Mouse (Mus musculus) retina, adult 2 months (tissue): ENCODE results near the gene Gm9803.
"Not testable (repeated sequence)": the region's sequence is repeated elsewhere in the genome, so short reads cannot be mapped to it uniquely, and the experiment has no call there.

Experiments
- DNase-seq: peaks from one replicate; pipeline ENCODE4 v3.0.0-alpha.2; 2012; ENCODE audit warnings: low read depth, low spot score

Gm9803 gene

GRCm38 (mm10) chr10:43523931-43524330 is at the start of gene Gm9803:
TSS of gene Gm9803 (plus strand) at chr10:43524084.
- DNase-seq, result not testable (repeated sequence)

GRCm38 (mm10) chr10:43475376-43475775 is 48.5 kb upstream of the Gm9803 start:
- DNase-seq, result no peak

GRCm38 (mm10) chr10:43477459-43477858 is 46.4 kb upstream of the Gm9803 start:
- no peak for DNase-seq

GRCm38 (mm10) chr10:43477865-43478681 is 45.8 kb upstream of the Gm9803 start:
- DNase-seq, result no peak

GRCm38 (mm10) chr10:43478751-43479435 is 45.0 kb upstream of the Gm9803 start, which contains the start of gene Bend3:
TSS of gene Bend3 (plus strand) at chr10:43478831.
- DNase-seq, result no peak

- DNase-seq, result peak; percentile 56
Measured at GRCm38 (mm10) chr10:43479436-43480157, 44.3 kb upstream of the Gm9803 start.

GRCm38 (mm10) chr10:43480227-43480849 is 43.5 kb upstream of the Gm9803 start:
- DNase-seq, result no peak

GRCm38 (mm10) chr10:43481179-43481578 is 42.7 kb upstream of the Gm9803 start:
- no peak for DNase-seq

- no peak for DNase-seq
Measured at GRCm38 (mm10) chr10:43482021-43482420, 41.9 kb upstream of the Gm9803 start.

GRCm38 (mm10) chr10:43483426-43483995 is 40.4 kb upstream of the Gm9803 start:
- no peak for DNase-seq

- DNase-seq, result no peak
Measured at GRCm38 (mm10) chr10:43485751-43486268, 38.1 kb upstream of the Gm9803 start.

GRCm38 (mm10) chr10:43487441-43488010 is 36.4 kb upstream of the Gm9803 start:
- no peak for DNase-seq

- DNase-seq, result no peak
Measured at GRCm38 (mm10) chr10:43488258-43488657, 35.6 kb upstream of the Gm9803 start.

- DNase-seq, result no peak
Measured at GRCm38 (mm10) chr10:43489139-43489538, 34.7 kb upstream of the Gm9803 start.

- DNase-seq, result no peak
Measured at GRCm38 (mm10) chr10:43489550-43489949, 34.3 kb upstream of the Gm9803 start.

- DNase-seq, result no peak
Measured at GRCm38 (mm10) chr10:43490034-43490433, 33.9 kb upstream of the Gm9803 start.

GRCm38 (mm10) chr10:43490846-43491245 is 33.0 kb upstream of the Gm9803 start:
- DNase-seq, result no peak

- no peak for DNase-seq
Measured at GRCm38 (mm10) chr10:43502599-43502998, 21.3 kb upstream of the Gm9803 start.

GRCm38 (mm10) chr10:43504291-43504690 is 19.6 kb upstream of the Gm9803 start:
- DNase-seq, result no peak

- DNase-seq, result no peak
Measured at GRCm38 (mm10) chr10:43507051-43507450, 16.8 kb upstream of the Gm9803 start.

- no peak for DNase-seq
Measured at GRCm38 (mm10) chr10:43509228-43509627, 14.7 kb upstream of the Gm9803 start.
